Mouse (Mus musculus) hindbrain, embryonic 11.5 days (tissue): ENCODE results near the gene Ace. TPM values are rescaled to one million over a fixed set of nuclear protein-coding genes. Genes with fewer than 3 reads are reported as not detected.

ENCODE experiments used
- ATAC-seq: fragments of 200-750 bp; cut with Nextera tagmentation; 2 replicates; pipeline ENCODE4 v1.8.0; 2017; ENCODE audit warnings: mild to moderate bottlenecking, moderate TSS enrichment, moderate library complexity; ENCODE audit not compliant: low FRiP score
- DNase-seq: peaks from one replicate; pipeline ENCODE4 v3.0.0-alpha.2; 2015; ENCODE audit warnings: low spot score
- H3K27ac ChIP-seq: fragments of 300-500 bp; sonication (generic); 2 replicates; pipeline ENCODE4 v1.5.1; 2014; ENCODE audit warnings: mild to moderate bottlenecking, low read depth, low read length
- H3K27me3 ChIP-seq: fragments of 300-500 bp; sonication (generic); 2 replicates; pipeline ENCODE4 v1.6.1; 2014; ENCODE audit warnings: mild to moderate bottlenecking, low read length, moderate library complexity, mixed read lengths; ENCODE audit not compliant: control insufficient read depth, insufficient read depth
- H3K36me3 ChIP-seq: fragments of 300-500 bp; sonication (generic); 2 replicates; pipeline ENCODE4 v1.6.1; 2014; ENCODE audit warnings: mild to moderate bottlenecking, low read length, moderate library complexity, mixed read lengths; ENCODE audit not compliant: control insufficient read depth, insufficient read depth
- H3K4me1 ChIP-seq: fragments of 300-500 bp; sonication (generic); replicated peaks from 2 replicates; pipeline ENCODE4 v1.6.1; 2014; ENCODE audit warnings: low read length, mixed read lengths; ENCODE audit not compliant: control insufficient read depth, insufficient read depth
- H3K4me2 ChIP-seq: fragments of 300-500 bp; sonication (generic); replicated peaks from 2 replicates; pipeline ENCODE4 v1.6.1; 2014; ENCODE audit warnings: mild to moderate bottlenecking, low read depth, low read length
- H3K4me3 ChIP-seq: fragments of 300-500 bp; sonication (generic); 2 replicates; pipeline ENCODE4 v1.5.1; 2014; ENCODE audit warnings: low read depth, low read length
- H3K9ac ChIP-seq: fragments of 300-500 bp; sonication (generic); 2 replicates; pipeline ENCODE4 v1.6.1; 2014; ENCODE audit warnings: low read depth, low read length
- H3K9me3 ChIP-seq: fragments of 300-500 bp; sonication (generic); 2 replicates; pipeline ENCODE4 v1.6.1; 2016; ENCODE audit warnings: low read length; ENCODE audit not compliant: control insufficient read depth
- WGBS: fragments of 180-500 bp; shearing (Covaris S2); extraction: QIAGEN DNeasy Blood & Tissue Kit; methylation state at CpG from one replicate; pipeline ENCODE4 v1.1.7; 2014; 5-methylcytosine and 5-hydroxymethylcytosine counted together
- polyA plus RNA-seq: library from polyadenylated mRNA; unstranded; fragments of >200 nt; fragmentation: Nextera tagmentation; extraction: Ambion mirVana; gene quantifications from 2 replicates; pipeline ENCODE4 v1.2.1, GENCODE M21; 2014

Gene Ace
- polyA plus RNA-seq, 1 experiment from 2014 or later, result 0.46 TPM

- no peak overlapping the region for H3K4me3 ChIP-seq
- no peak overlapping the region for H3K4me2 ChIP-seq
- no peaks in the 10 kb centered on the region for H3K27me3 ChIP-seq
- H3K9me3 ChIP-seq, result no peaks in the 10 kb centered on the region
- no peak overlapping the region for H3K9ac ChIP-seq
- H3K36me3 ChIP-seq, result no peaks in the 10 kb centered on the region
- no peaks in the 10 kb centered on the region for H3K4me1 ChIP-seq
- no peak overlapping the region for H3K27ac ChIP-seq
- ATAC-seq (no peak), DNase-seq (no peak)
- WGBS, result 69% methylated on average over 2 of the region's 2 CpGs
Measured at GRCm38 (mm10) chr11:105990231-105990630, 22.5 kb downstream of the Ace start.

GRCm38 (mm10) chr11:105994375-105994774, 26.6 kb downstream of the Ace start, which contains the start of gene Ace3:
Gene Ace3 (plus strand): TSS chr11:105994675.
- Histone ChIP-seq H3K4me1 (no peaks in the 10 kb centered on the region), H3K27me3 (no peaks in the 10 kb centered on the region), H3K4me3 (no peak within 1 kb of the TSS), H3K9ac (no peak within 1 kb of the TSS), H3K9me3 (no peaks in the 10 kb centered on the region), H3K27ac (no peak within 1 kb of the TSS), H3K36me3 (no peaks in the 10 kb centered on the region), H3K4me2 (no peak within 1 kb of the TSS)
- no peak for DNase-seq
- WGBS, result 94% methylated on average over 3 of the region's 3 CpGs
- ATAC-seq, result no peak

DNA sequence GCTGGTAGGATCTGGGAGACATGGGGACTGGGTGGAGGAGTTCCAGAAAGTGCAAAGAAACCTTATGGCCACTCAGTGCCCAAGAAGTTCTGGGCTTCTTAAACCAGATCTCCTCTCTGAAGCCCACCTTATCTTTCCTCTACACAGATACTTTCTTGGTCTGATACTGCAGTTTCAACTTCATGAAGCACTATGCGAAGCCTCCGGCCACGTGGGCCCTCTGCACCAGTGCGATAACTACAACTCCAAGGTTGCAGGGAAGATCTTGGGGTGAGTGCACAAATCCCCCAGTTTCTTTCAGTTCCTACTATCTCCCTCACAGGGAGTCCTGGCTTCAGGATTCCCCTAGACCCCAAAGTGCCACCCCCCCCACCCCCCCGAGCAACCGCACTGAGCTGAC, 32.3 kb downstream of the Ace start:
- Histone ChIP-seq H3K27me3 (no peaks in the 10 kb centered on the region), H3K9me3 (no peaks in the 10 kb centered on the region), H3K4me3 (no peak overlapping the region), H3K36me3 (no peaks in the 10 kb centered on the region), H3K9ac (no peak overlapping the region), H3K4me1 (no peaks in the 10 kb centered on the region), H3K27ac (no peak overlapping the region), H3K4me2 (no peak overlapping the region)
- 94% methylated on average over 6 of the region's 6 CpGs for WGBS
- no peak for ATAC-seq
- DNase-seq, result no peak

GRCm38 (mm10) chr11:106001718-106002117, 34.0 kb downstream of the Ace start:
- 50% methylated on average over 4 of the region's 4 CpGs for WGBS

GRCm38 (mm10) chr11:106004576-106004975, 36.8 kb downstream of the Ace start:
- DNase-seq (no peak), ATAC-seq (no peak)
- no peak overlapping the region for H3K27ac ChIP-seq
- H3K4me1 ChIP-seq, result no peaks in the 10 kb centered on the region; the same call in 1 of the 2 replicates
- no peak overlapping the region for H3K4me3 ChIP-seq
- no peaks in the 10 kb centered on the region for H3K9me3 ChIP-seq
- 62% methylated on average over 1 of the region's 1 CpGs for WGBS
- H3K27me3 ChIP-seq, result no peaks in the 10 kb centered on the region
- no peaks in the 10 kb centered on the region for H3K36me3 ChIP-seq
- H3K4me2 ChIP-seq, result no peak overlapping the region
- H3K9ac ChIP-seq, result no peak overlapping the region

More at GRCm38 (mm10) chr11:106001718-106002117, 34.0 kb downstream of the Ace start:
- Histone ChIP-seq H3K27me3 (no peaks in the 10 kb centered on the region), H3K9ac (no peak overlapping the region), H3K9me3 (no peaks in the 10 kb centered on the region), H3K4me3 (no peak overlapping the region), H3K4me1 (no peaks in the 10 kb centered on the region), H3K4me2 (no peak overlapping the region), H3K36me3 (no peaks in the 10 kb centered on the region), H3K27ac (no peak overlapping the region)
- ATAC-seq (no peak), DNase-seq (peak; percentile 26)

DNA sequence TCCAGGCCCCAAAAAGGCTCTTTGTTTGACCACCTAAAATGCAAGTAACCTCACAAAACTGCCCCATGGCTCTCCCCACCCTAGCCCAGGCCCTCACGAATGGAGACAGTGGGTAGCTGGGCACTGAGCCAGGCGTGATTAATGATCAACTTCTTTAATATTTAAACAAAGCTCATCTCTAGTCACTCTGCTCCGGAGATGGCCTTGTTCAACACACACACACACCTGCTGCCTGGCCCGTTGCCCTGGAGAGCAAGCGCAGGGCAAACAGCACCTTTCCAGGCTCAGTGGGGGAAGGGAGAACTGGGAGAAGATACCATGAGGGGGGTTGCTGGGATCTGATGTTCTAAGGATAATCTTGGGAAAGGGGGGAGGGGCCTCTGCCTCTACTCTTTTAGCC, 38.2 kb downstream of the Ace start:
- Histone ChIP-seq H3K9me3 (no peaks in the 10 kb centered on the region), H3K4me3 (no peak overlapping the region), H3K9ac (no peak overlapping the region), H3K36me3 (no peaks in the 10 kb centered on the region), H3K4me1 (no peaks in the 10 kb centered on the region; the same call in 1 of the 2 replicates), H3K27me3 (no peaks in the 10 kb centered on the region), H3K27ac (no peak overlapping the region), H3K4me2 (no peak overlapping the region)
- DNase-seq (no peak), ATAC-seq (no peak)
- 45% methylated on average over 5 of the region's 5 CpGs for WGBS

GRCm38 (mm10) chr11:106007821-106008220, 40.1 kb downstream of the Ace start, which contains the start of gene Kcnh6:
Gene Kcnh6 (plus strand): TSS chr11:106008124.
- H3K27me3 ChIP-seq, result no peaks in the 10 kb centered on the region
- DNase-seq, result peak; percentile 81
- ATAC-seq, result no peak
- WGBS, result 0% methylated on average over 18 of the region's 25 CpGs
- H3K9ac ChIP-seq, result no peak within 1 kb of the TSS
- no peaks in the 10 kb centered on the region; the same call in 1 of the 2 replicates for H3K4me1 ChIP-seq
- H3K9me3 ChIP-seq, result no peaks in the 10 kb centered on the region
- H3K27ac ChIP-seq, result no peak within 1 kb of the TSS
- no peak within 1 kb of the TSS for H3K4me3 ChIP-seq
- no peaks in the 10 kb centered on the region for H3K36me3 ChIP-seq
- peak within 1 kb of the TSS; percentile 47 for H3K4me2 ChIP-seq

DNA sequence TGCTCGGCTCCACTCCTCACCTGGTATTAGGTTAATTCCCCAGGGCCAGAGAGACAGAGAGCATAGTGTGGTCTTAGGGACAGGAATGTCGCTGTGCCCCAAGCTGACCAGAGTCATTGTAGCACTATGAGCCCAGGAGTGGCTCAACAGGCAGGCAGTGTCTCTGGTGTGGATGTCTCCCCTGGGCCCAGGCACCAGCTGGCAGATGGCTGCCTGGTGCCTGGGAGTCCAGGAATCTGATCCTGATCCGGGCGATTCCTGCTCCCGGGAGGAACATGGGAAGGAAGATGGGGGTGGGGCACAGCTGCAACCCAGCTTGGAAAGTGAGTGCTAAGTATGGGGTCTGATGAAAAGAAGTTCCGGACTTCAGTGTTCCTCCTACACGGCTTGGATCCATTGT, 45.0 kb downstream of the Ace start:
- H3K9ac ChIP-seq, result no peak overlapping the region
- H3K36me3 ChIP-seq, result no peaks in the 10 kb centered on the region
- WGBS, result 56% methylated on average over 7 of the region's 7 CpGs
- no peak overlapping the region for H3K27ac ChIP-seq
- H3K4me3 ChIP-seq, result no peak overlapping the region
- no peaks in the 10 kb centered on the region for H3K9me3 ChIP-seq
- ATAC-seq (no peak), DNase-seq (no peak)
- H3K27me3 ChIP-seq, result no peaks in the 10 kb centered on the region
- no peak overlapping the region for H3K4me2 ChIP-seq
- H3K4me1 ChIP-seq, result no peaks in the 10 kb centered on the region; the same call in 1 of the 2 replicates

- Histone ChIP-seq H3K27ac (no peak overlapping the region), H3K9me3 (no peaks in the 10 kb centered on the region), H3K9ac (no peak overlapping the region), H3K4me2 (no peak overlapping the region), H3K4me3 (no peak overlapping the region), H3K4me1 (no peaks in the 10 kb centered on the region), H3K36me3 (no peaks in the 10 kb centered on the region), H3K27me3 (no peaks in the 10 kb centered on the region)
- 75% methylated on average over 11 of the region's 11 CpGs for WGBS
- no peak for ATAC-seq
- DNase-seq, result no peak
Measured at GRCm38 (mm10) chr11:106013556-106014225, 45.9 kb downstream of the Ace start.
